Mouse (Mus musculus) heart, embryonic 14.5 days (tissue): ENCODE measurements at regions not wholly inside any gene's neighbourhood (a gene's known extent, or its start where the extent isn't known, plus 50 kb on each side); places are given as distances from the start of the nearest gene placed in this dataset.

ENCODE experiments used
- ATAC-seq: fragments of 200-750 bp; cut with Nextera tagmentation; 2 replicates; pipeline ENCODE4 v1.8.0; 2017; ENCODE audit warnings: low read depth, moderate TSS enrichment; ENCODE audit not compliant: insufficient number of reproducible peaks, insufficient read depth, low FRiP score
- H3K27ac ChIP-seq, 2 experiments: fragments of 200-500 bp in 1 of 2; fragments of 300-500 bp in 1 of 2; sonication (generic) in 1 of 2; replicated peaks in 1 of 2; 2 replicates each; pipeline ENCODE4 v1.5.1; 2012 to 2014; ENCODE audit warnings: low read depth in 2 of 2, low read length in 2 of 2, control low read depth in 1 of 2, mild to moderate bottlenecking in 1 of 2, mixed read lengths in 1 of 2; ENCODE audit not compliant: control insufficient read depth in 1 of 2, insufficient read depth in 1 of 2
- H3K27me3 ChIP-seq: fragments of 300-500 bp; sonication (generic); 2 replicates; pipeline ENCODE4 v1.6.1; 2014; ENCODE audit warnings: mild to moderate bottlenecking, low read length, control low read depth; ENCODE audit not compliant: control insufficient read depth, insufficient read depth
- H3K36me3 ChIP-seq: fragments of 300-500 bp; sonication (generic); 2 replicates; pipeline ENCODE4 v1.6.1; 2014; ENCODE audit warnings: mild to moderate bottlenecking, control low read depth, low read length, mixed read lengths; ENCODE audit not compliant: control insufficient read depth, insufficient read depth
- H3K4me1 ChIP-seq, 2 experiments: fragments of 200-500 bp in 1 of 2; fragments of 300-500 bp in 1 of 2; sonication (generic) in 1 of 2; 2 replicates each; pipeline ENCODE4 v1.6.1; 2012 to 2014; ENCODE audit warnings: low read length in 2 of 2, control low read depth in 1 of 2, mixed read lengths in 1 of 2; ENCODE audit not compliant: control insufficient read depth in 2 of 2, insufficient read depth in 2 of 2
- H3K4me2 ChIP-seq: fragments of 300-500 bp; sonication (generic); 2 replicates; pipeline ENCODE4 v1.6.1; 2014; ENCODE audit warnings: mild to moderate bottlenecking, low read length
- H3K4me3 ChIP-seq, 2 experiments: fragments of 200-500 bp in 1 of 2; fragments of 300-500 bp in 1 of 2; sonication (generic) in 1 of 2; 2 replicates each; pipeline ENCODE4 v1.5.1; 2012 to 2014; ENCODE audit warnings: low read length in 2 of 2, mild to moderate bottlenecking in 2 of 2, control low read depth in 1 of 2, low read depth in 1 of 2, moderate library complexity in 1 of 2; ENCODE audit not compliant: control insufficient read depth in 1 of 2, insufficient read depth in 1 of 2
- H3K9ac ChIP-seq: fragments of 300-500 bp; sonication (generic); 2 replicates; pipeline ENCODE4 v1.6.1; 2014; ENCODE audit warnings: mild to moderate bottlenecking, low read length
- H3K9me3 ChIP-seq: fragments of 300-500 bp; sonication (generic); 2 replicates; pipeline ENCODE4 v1.6.1; 2016; ENCODE audit warnings: low read length, control low read depth; ENCODE audit not compliant: control insufficient read depth
- WGBS: fragments of 180-500 bp; shearing (Covaris S2); extraction: QIAGEN DNeasy Blood & Tissue Kit; methylation state at CpG from one replicate; pipeline ENCODE4 v1.1.7; 2014; 5-methylcytosine and 5-hydroxymethylcytosine counted together

GRCm38 (mm10) chr1:120911962-120912670 lies 309.9 kb downstream of the En1 start:
- ATAC-seq, result no peak

GRCm38 (mm10) chr1:120921540-120921939 lies 319.3 kb downstream of the En1 start:
- H3K36me3 ChIP-seq, result no peaks in the 10 kb centered on the region
- H3K9me3 ChIP-seq, result no peaks in the 10 kb centered on the region
- no peak overlapping the region for H3K4me2 ChIP-seq
- H3K27ac ChIP-seq, result no peak overlapping the region
- H3K27me3 ChIP-seq, result no peaks in the 10 kb centered on the region
- H3K9ac ChIP-seq, result no peak overlapping the region
- no peak overlapping the region for H3K4me3 ChIP-seq
- 50% methylated on average over 3 of the region's 3 CpGs for WGBS
- no peak for ATAC-seq
- H3K4me1 ChIP-seq, result no peaks in the 10 kb centered on the region

More at GRCm38 (mm10) chr1:120911962-120912670, 309.9 kb downstream of the En1 start:
- no peaks in the 10 kb centered on the region for H3K27me3 ChIP-seq
- no peaks in the 10 kb centered on the region for H3K9me3 ChIP-seq
- H3K27ac ChIP-seq, result no peak overlapping the region
- no peak overlapping the region for H3K9ac ChIP-seq
- no peaks in the 10 kb centered on the region for H3K4me1 ChIP-seq
- WGBS, result 77% methylated on average over 8 of the region's 8 CpGs
- no peaks in the 10 kb centered on the region for H3K36me3 ChIP-seq
- no peak overlapping the region for H3K4me3 ChIP-seq
- no peak overlapping the region for H3K4me2 ChIP-seq

DNA sequence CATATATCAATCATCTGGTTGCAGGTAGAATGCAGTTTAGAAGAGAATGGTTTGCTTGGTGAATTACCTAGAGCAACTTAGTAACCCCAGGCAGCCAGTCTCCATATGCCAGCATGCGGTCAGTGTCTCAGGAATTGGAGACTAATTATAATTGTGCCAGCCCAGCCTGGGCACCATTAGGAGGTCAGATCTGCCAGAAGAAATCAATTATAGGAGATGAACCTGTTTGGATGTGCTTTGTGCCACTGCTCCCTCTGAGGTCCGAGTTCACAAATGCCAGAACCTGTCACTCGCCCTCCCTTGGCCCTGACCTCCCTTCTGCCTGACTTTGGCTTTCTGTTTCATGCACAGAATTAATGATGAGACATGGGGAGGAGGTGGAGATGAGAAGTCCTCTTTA lies 323.1 kb downstream of the En1 start:
- Histone ChIP-seq H3K9ac (no peak overlapping the region), H3K36me3 (no peaks in the 10 kb centered on the region), H3K4me2 (no peak overlapping the region), H3K4me3 (no peak overlapping the region), H3K27me3 (no peaks in the 10 kb centered on the region), H3K27ac (no peak overlapping the region), H3K9me3 (no peaks in the 10 kb centered on the region), H3K4me1 (no peaks in the 10 kb centered on the region)
- 74% methylated on average over 3 of the region's 3 CpGs for WGBS
- no peak for ATAC-seq

DNA sequence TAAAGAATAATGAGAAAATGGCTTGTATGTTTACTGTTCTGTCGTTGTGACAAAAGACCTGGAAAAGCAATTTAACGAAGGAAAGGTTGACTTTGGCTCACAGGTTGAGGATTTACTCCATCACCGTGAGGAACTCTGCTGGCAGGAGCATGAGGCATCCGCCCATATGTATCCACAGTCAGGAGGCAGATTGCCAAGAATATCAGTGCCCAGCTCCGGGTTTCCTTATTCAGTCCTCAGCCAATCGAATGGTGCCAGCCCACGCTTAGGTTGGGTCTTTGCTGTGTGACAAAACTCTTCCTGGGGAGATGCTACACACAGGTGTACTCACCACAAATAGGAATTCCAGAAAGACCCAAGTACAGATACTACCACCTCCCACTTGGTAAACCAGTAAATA lies 327.9 kb downstream of the En1 start:
- 64% methylated on average over 7 of the region's 7 CpGs for WGBS
- H3K9me3 ChIP-seq, result no peaks in the 10 kb centered on the region
- no peak overlapping the region for H3K4me3 ChIP-seq
- H3K4me1 ChIP-seq, result no peaks in the 10 kb centered on the region
- no peak overlapping the region for H3K9ac ChIP-seq
- no peaks in the 10 kb centered on the region for H3K27me3 ChIP-seq
- H3K4me2 ChIP-seq, result no peak overlapping the region
- no peak for ATAC-seq
- no peak overlapping the region for H3K27ac ChIP-seq
- no peaks in the 10 kb centered on the region for H3K36me3 ChIP-seq

DNA sequence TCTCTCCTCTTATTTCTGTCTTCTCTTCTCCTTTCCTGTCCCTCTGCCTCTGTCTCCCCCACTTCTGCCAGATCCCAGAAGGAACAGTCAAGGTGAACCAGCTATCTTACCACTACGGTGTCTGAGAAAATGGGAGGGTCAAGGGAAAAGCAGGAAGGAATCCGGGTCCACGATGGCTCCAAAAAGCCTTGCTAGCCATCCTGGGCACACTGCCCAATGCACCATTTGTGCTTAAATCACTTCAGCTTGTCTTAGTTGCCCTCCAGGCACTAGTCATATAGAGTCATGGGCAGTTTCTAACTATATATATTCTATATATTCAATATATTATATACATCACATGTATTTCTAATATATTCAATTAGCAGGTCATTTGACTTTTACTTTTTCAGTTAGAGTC lies 333.1 kb downstream of the En1 start:
- no peaks in the 10 kb centered on the region for H3K36me3 ChIP-seq
- WGBS, result 75% methylated on average over 3 of the region's 3 CpGs
- H3K4me1 ChIP-seq, result no peaks in the 10 kb centered on the region
- no peak overlapping the region for H3K9ac ChIP-seq
- no peak overlapping the region for H3K4me3 ChIP-seq
- no peaks in the 10 kb centered on the region for H3K9me3 ChIP-seq
- no peak for ATAC-seq
- no peak overlapping the region for H3K4me2 ChIP-seq
- H3K27me3 ChIP-seq, result no peaks in the 10 kb centered on the region
- no peak overlapping the region for H3K27ac ChIP-seq

GRCm38 (mm10) chr1:120943711-120944110 lies 341.5 kb downstream of the En1 start:
- ATAC-seq, result no peak
- H3K4me3 ChIP-seq, result no peak overlapping the region
- no peak overlapping the region for H3K4me2 ChIP-seq
- no peak overlapping the region for H3K9ac ChIP-seq
- WGBS, result 63% methylated on average over 4 of the region's 4 CpGs
- no peaks in the 10 kb centered on the region for H3K27me3 ChIP-seq
- H3K36me3 ChIP-seq, result no peaks in the 10 kb centered on the region
- H3K27ac ChIP-seq, result no peak overlapping the region
- H3K4me1 ChIP-seq, result no peaks in the 10 kb centered on the region
- H3K9me3 ChIP-seq, result no peaks in the 10 kb centered on the region

DNA sequence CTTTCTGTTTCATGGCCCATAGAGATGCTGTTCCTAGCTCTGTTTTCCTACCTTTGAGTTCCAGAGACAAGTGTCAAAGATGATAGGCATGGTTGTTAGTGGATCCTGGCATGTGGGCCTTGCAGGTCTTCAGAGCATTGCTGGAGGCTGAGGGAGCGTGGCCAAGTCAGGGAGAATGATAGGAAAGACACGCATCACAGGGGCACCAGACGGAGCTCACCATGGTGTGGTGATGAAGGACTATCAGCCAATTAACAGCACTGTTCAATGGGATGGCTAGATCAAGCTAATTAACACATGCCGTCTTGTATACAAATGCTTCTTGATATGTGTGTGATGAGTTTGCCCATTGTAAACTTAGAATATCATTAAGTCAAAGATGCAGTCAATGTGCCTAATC lies 344.1 kb downstream of the En1 start:
- Histone ChIP-seq H3K36me3 (no peaks in the 10 kb centered on the region), H3K27me3 (no peaks in the 10 kb centered on the region), H3K9ac (no peak overlapping the region), H3K4me2 (no peak overlapping the region), H3K4me3 (no peak overlapping the region), H3K4me1 (no peaks in the 10 kb centered on the region), H3K27ac (no peak overlapping the region), H3K9me3 (no peaks in the 10 kb centered on the region)
- ATAC-seq, result no peak
- 76% methylated on average over 4 of the region's 4 CpGs for WGBS

GRCm38 (mm10) chr1:120961235-120961634 lies 359.0 kb downstream of the En1 start:
- no peak overlapping the region for H3K4me3 ChIP-seq
- no peaks in the 10 kb centered on the region for H3K4me1 ChIP-seq
- no peak overlapping the region for H3K27ac ChIP-seq
- no peak overlapping the region for H3K9ac ChIP-seq
- ATAC-seq, result no peak
- H3K4me2 ChIP-seq, result no peak overlapping the region
- no peaks in the 10 kb centered on the region for H3K9me3 ChIP-seq
- no peaks in the 10 kb centered on the region for H3K36me3 ChIP-seq
- H3K27me3 ChIP-seq, result 0 out of 2 replicates have a peak, but pooled peaks cover 5% of the 10 kb centered on the region
- 53% methylated on average over 1 of the region's 1 CpGs for WGBS
